Mouse (Mus musculus): ENCODE measurements at regions not wholly inside any gene's neighbourhood (a gene's known extent, or its start where the extent isn't known, plus 50 kb on each side); places are given as distances from the start of the nearest gene placed in this dataset.

- TF ChIP-seq CTCF (IDR thresholded peaks at IDR 0.05; ENCODE audit: low read depth) (no peak), EP300 (optimal IDR thresholded peaks at IDR 0.05) (no peak)
Measured at GRCm38 (mm10) chr9:61779165-61779564, 135.2 kb downstream of the Rplp1 start.

Measured in stomach, postnatal 0 days (tissue).